Mouse (Mus musculus) lung, embryonic 15.5 days (tissue): Measurements from ENCODE around the gene Aqp1. TPM values are rescaled to one million over a fixed set of nuclear protein-coding genes. Genes with fewer than 3 reads are reported as not detected.

Source experiments
- ATAC-seq: fragments of 200-750 bp; cut with Nextera tagmentation; 2 replicates; pipeline ENCODE4 v1.8.0; 2017; ENCODE audit warnings: moderate number of reproducible peaks, borderline replicate concordance; ENCODE audit not compliant: low FRiP score, low TSS enrichment; ENCODE audit errors: extremely low read depth
- H3K27ac ChIP-seq: fragments of 300-500 bp; sonication (generic); 2 replicates; pipeline ENCODE4 v1.5.1; 2015; ENCODE audit warnings: moderate library complexity, mild to moderate bottlenecking, inconsistent platforms
- H3K27me3 ChIP-seq: fragments of 300-500 bp; sonication (generic); 2 replicates; pipeline ENCODE4 v1.6.1; 2015; ENCODE audit warnings: inconsistent platforms
- H3K36me3 ChIP-seq: fragments of 300-500 bp; sonication (generic); 2 replicates; pipeline ENCODE4 v1.6.1; 2015; ENCODE audit warnings: inconsistent platforms
- H3K4me1 ChIP-seq: fragments of 300-500 bp; sonication (generic); 2 replicates; pipeline ENCODE4 v1.6.1; 2015; ENCODE audit warnings: inconsistent platforms
- H3K4me2 ChIP-seq: fragments of 300-500 bp; sonication (generic); 2 replicates; pipeline ENCODE4 v1.6.1; 2015; ENCODE audit warnings: inconsistent platforms, mild to moderate bottlenecking, moderate library complexity
- H3K4me3 ChIP-seq: fragments of 300-500 bp; sonication (generic); 2 replicates; pipeline ENCODE4 v1.5.1; 2015; ENCODE audit warnings: mild to moderate bottlenecking, inconsistent platforms
- H3K9ac ChIP-seq: fragments of 300-500 bp; sonication (generic); 2 replicates; pipeline ENCODE4 v1.6.1; 2015; ENCODE audit warnings: inconsistent platforms
- H3K9me3 ChIP-seq: fragments of 300-500 bp; sonication (generic); 2 replicates; pipeline ENCODE4 v1.6.1; 2016; ENCODE audit warnings: inconsistent platforms
- WGBS: fragments of 180-500 bp; shearing (Covaris S2); methylation state at CpG from one replicate; pipeline ENCODE4 v1.1.7; 2015; 5-methylcytosine and 5-hydroxymethylcytosine counted together
- polyA plus RNA-seq: library from polyadenylated mRNA; unstranded; fragments of >200 nt; fragmentation: Nextera tagmentation; extraction: Ambion mirVana; gene quantifications from 2 replicates; pipeline ENCODE4 v1.2.1, GENCODE M21; 2015

Aqp1 gene
- polyA plus RNA-seq, 1 experiment from 2014 or later = 57.9 TPM

GRCm38 (mm10) chr6:55350383-55350952 lies 14.2 kb downstream of the Aqp1 start:
- Histone ChIP-seq H3K27ac (no peak overlapping the region), H3K36me3 (no peaks in the 10 kb centered on the region), H3K9ac (no peak overlapping the region), H3K27me3 (no peaks in the 10 kb centered on the region), H3K9me3 (no peaks in the 10 kb centered on the region), H3K4me1 (peaks cover 15% of the 10 kb centered on the region), H3K4me2 (no peak overlapping the region), H3K4me3 (no peak overlapping the region)
- WGBS = 87% methylated on average over 6 of the region's 6 CpGs
- no peak for ATAC-seq

GRCm38 (mm10) chr6:55351712-55352111 lies 15.5 kb downstream of the Aqp1 start:
- 47% methylated on average over 7 of the region's 7 CpGs for WGBS
- Histone ChIP-seq H3K4me3 (no peak overlapping the region), H3K9ac (no peak overlapping the region)

GRCm38 (mm10) chr6:55353711-55354445 lies 17.6 kb downstream of the Aqp1 start:
- WGBS = 73% methylated on average over 12 of the region's 12 CpGs
- no peak overlapping the region for H3K27ac ChIP-seq
- H3K9ac ChIP-seq = no peak overlapping the region
- no peak overlapping the region for H3K4me2 ChIP-seq
- no peak overlapping the region for H3K4me3 ChIP-seq
- no peak for ATAC-seq
- H3K9me3 ChIP-seq = no peaks in the 10 kb centered on the region
- H3K4me1 ChIP-seq = peaks cover 40% of the 10 kb centered on the region
- no peaks in the 10 kb centered on the region for H3K36me3 ChIP-seq
- no peaks in the 10 kb centered on the region for H3K27me3 ChIP-seq

More at GRCm38 (mm10) chr6:55351712-55352111, 15.5 kb downstream of the Aqp1 start:
- ATAC-seq = no peak
- Histone ChIP-seq H3K36me3 (no peaks in the 10 kb centered on the region), H3K27me3 (no peaks in the 10 kb centered on the region), H3K4me1 (peaks cover 27% of the 10 kb centered on the region), H3K4me2 (no peak overlapping the region), H3K27ac (no peak overlapping the region), H3K9me3 (no peaks in the 10 kb centered on the region)

- Histone ChIP-seq H3K4me1 (peaks cover 38% of the 10 kb centered on the region), H3K9ac (no peak overlapping the region), H3K4me3 (no peak overlapping the region), H3K27ac (no peak overlapping the region), H3K4me2 (no peak overlapping the region), H3K27me3 (no peaks in the 10 kb centered on the region), H3K36me3 (no peaks in the 10 kb centered on the region), H3K9me3 (no peaks in the 10 kb centered on the region)
- ATAC-seq = no peak
- WGBS = 74% methylated on average over 4 of the region's 4 CpGs
These were observed 18.4 kb downstream of the Aqp1 start for GRCm38 (mm10) chr6:55354456-55355117.

GRCm38 (mm10) chr6:55355575-55355974 lies 19.3 kb downstream of the Aqp1 start:
- Histone ChIP-seq H3K9ac (no peak overlapping the region), H3K4me1 (peaks cover 38% of the 10 kb centered on the region), H3K4me3 (no peak overlapping the region), H3K9me3 (no peaks in the 10 kb centered on the region), H3K27me3 (no peaks in the 10 kb centered on the region), H3K36me3 (no peaks in the 10 kb centered on the region), H3K4me2 (no peak overlapping the region), H3K27ac (peak overlapping the region; percentile 22; the same call in 1 of the 2 replicates)
- WGBS = 36% methylated on average over 7 of the region's 7 CpGs
- ATAC-seq = peak; percentile 50; the same call in 1 of the 2 replicates

GRCm38 (mm10) chr6:55356017-55356703 lies 19.9 kb downstream of the Aqp1 start:
- 18% methylated on average over 5 of the region's 5 CpGs for WGBS
- ATAC-seq = no peak
- H3K27ac ChIP-seq = peak overlapping the region; percentile 39; the same call in 1 of the 2 replicates

GRCm38 (mm10) chr6:55356976-55357635 lies 20.9 kb downstream of the Aqp1 start:
- Histone ChIP-seq H3K36me3 (no peaks in the 10 kb centered on the region), H3K9me3 (no peaks in the 10 kb centered on the region), H3K9ac (no peak overlapping the region), H3K27me3 (no peaks in the 10 kb centered on the region), H3K4me3 (no peak overlapping the region), H3K27ac (peak overlapping the region; percentile 20; the same call in 1 of the 2 replicates), H3K4me1 (peaks cover 38% of the 10 kb centered on the region), H3K4me2 (no peak overlapping the region)
- WGBS = 59% methylated on average over 5 of the region's 5 CpGs
- ATAC-seq = no peak

More at GRCm38 (mm10) chr6:55356017-55356703, 19.9 kb downstream of the Aqp1 start:
- Histone ChIP-seq H3K36me3 (no peaks in the 10 kb centered on the region), H3K9me3 (no peaks in the 10 kb centered on the region), H3K9ac (no peak overlapping the region), H3K4me1 (peaks cover 38% of the 10 kb centered on the region), H3K4me2 (no peak overlapping the region), H3K27me3 (no peaks in the 10 kb centered on the region), H3K4me3 (no peak overlapping the region)

- Histone ChIP-seq H3K27ac (peak overlapping the region; percentile 20; the same call in 1 of the 2 replicates), H3K9me3 (no peaks in the 10 kb centered on the region), H3K27me3 (no peaks in the 10 kb centered on the region), H3K4me1 (peaks cover 38% of the 10 kb centered on the region), H3K4me3 (no peak overlapping the region), H3K4me2 (no peak overlapping the region), H3K36me3 (no peaks in the 10 kb centered on the region), H3K9ac (no peak overlapping the region)
- whole genome bisulfite sequencing = 10% methylated on average over 6 of the region's 6 CpGs
- ATAC-seq = peak; percentile 17; the same call in 1 of the 2 replicates
These were observed 21.4 kb downstream of the Aqp1 start for GRCm38 (mm10) chr6:55357636-55358031.

GRCm38 (mm10) chr6:55358731-55359143 lies 22.5 kb downstream of the Aqp1 start:
- H3K4me3 ChIP-seq = no peak overlapping the region
- H3K27ac ChIP-seq = no peak overlapping the region
- no peaks in the 10 kb centered on the region for H3K9me3 ChIP-seq
- no peaks in the 10 kb centered on the region for H3K27me3 ChIP-seq
- no peak for ATAC-seq
- no peak overlapping the region for H3K9ac ChIP-seq
- no peaks in the 10 kb centered on the region for H3K36me3 ChIP-seq
- no peak overlapping the region for H3K4me2 ChIP-seq
- H3K4me1 ChIP-seq = peaks cover 38% of the 10 kb centered on the region
- WGBS = 24% methylated on average over 2 of the region's 2 CpGs

- no peak overlapping the region for H3K4me3 ChIP-seq
- H3K27me3 ChIP-seq = no peaks in the 10 kb centered on the region
- H3K4me2 ChIP-seq = no peak overlapping the region
- H3K9me3 ChIP-seq = no peaks in the 10 kb centered on the region
- WGBS = 82% methylated on average over 1 of the region's 1 CpGs
- H3K4me1 ChIP-seq = peaks cover 6% of the 10 kb centered on the region
- no peak for ATAC-seq
- no peak overlapping the region for H3K27ac ChIP-seq
- no peaks in the 10 kb centered on the region for H3K36me3 ChIP-seq
- no peak overlapping the region for H3K9ac ChIP-seq
These were observed 26.4 kb downstream of the Aqp1 start for GRCm38 (mm10) chr6:55362663-55363062.

- Histone ChIP-seq H3K9ac (no peak overlapping the region), H3K27me3 (no peaks in the 10 kb centered on the region), H3K4me2 (no peak overlapping the region), H3K9me3 (no peaks in the 10 kb centered on the region), H3K27ac (no peak overlapping the region), H3K36me3 (no peaks in the 10 kb centered on the region), H3K4me1 (no peaks in the 10 kb centered on the region), H3K4me3 (no peak overlapping the region)
- ATAC-seq = no peak
These were observed 30.9 kb downstream of the Aqp1 start for GRCm38 (mm10) chr6:55367126-55367525.
